Mouse (Mus musculus) liver, embryonic 14.5 days (tissue): ENCODE data around the gene Sel1l3.

Experiments
- CTCF ChIP-seq: IDR thresholded peaks from 2 replicates; pipeline ENCODE4 v1.5.1; 2016; ENCODE audit warnings: antibody characterized with exemption, low read depth, control low read depth
- EP300 ChIP-seq: IDR thresholded peaks from 2 replicates; pipeline ENCODE4 v1.6.1; 2016; ENCODE audit warnings: antibody characterized with exemption, low read depth

DNA sequence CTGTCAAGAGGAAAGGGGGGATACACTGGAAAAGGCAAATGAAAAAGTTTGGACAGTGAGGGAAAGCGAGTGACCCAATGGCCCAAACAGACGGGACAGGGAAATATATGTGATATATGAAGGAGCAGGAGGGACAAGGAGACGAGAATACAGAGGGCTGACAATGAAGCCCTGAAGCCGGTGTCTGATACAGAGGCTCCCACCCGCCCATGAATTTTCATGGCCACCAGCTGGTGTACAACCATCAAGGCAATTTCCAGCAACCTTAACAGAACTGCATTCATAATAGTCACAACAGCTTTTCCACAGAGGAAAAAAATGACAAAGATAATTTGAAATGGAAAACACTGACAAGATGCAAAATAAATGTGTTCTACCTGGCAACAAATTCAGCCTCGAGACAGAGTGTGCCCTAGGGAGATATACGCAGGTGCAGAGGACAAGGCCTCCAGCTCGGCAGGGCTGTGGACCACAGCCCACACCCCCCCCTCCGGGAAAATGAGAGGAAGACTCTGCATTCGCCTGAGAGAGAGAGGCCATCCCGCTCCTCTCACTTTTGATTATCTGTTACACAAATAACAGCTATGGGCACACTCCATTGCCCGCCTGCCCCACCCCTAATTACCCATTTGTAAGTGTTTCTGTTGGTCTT is 99.0 kb downstream of the Sel1l3 start:
- TF ChIP-seq CTCF (no peak), EP300 (no peak)
